Mouse (Mus musculus): ENCODE results near the gene Mnt.

Gene Mnt

DNA sequence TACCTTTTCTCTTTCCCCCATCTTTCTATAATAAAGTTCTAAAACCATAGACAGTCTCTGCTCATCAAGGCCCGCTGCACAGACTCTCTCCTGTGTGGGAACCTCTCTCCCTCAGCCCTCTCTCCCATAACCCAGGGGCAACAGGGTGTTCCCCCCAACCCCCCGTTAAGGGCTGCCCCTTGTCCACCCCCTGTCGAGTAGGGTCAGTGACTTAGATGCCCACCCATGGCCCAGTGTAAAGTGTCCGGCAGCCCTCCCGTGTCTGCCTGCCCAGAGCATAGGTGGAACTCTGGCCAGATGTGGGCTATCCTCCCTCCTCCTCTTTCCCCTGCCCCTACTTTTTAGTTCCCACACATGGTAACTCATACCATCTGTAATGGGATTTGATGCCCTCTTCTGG is 19.2 kb upstream of the Mnt start:
- H3K9me3 ChIP-seq (ENCODE audit: low read length): no peaks in the 10 kb centered on the region
- H3K4me3 ChIP-seq (replicated peaks; ENCODE audit: low read length): no peak overlapping the region
- H3K27me3 ChIP-seq (ENCODE audit: insufficient read depth, low read length): no peaks in the 10 kb centered on the region
- peaks cover 16% of the 10 kb centered on the region for H3K4me1 ChIP-seq (replicated peaks; ENCODE audit: low read depth, low read length)
- TF ChIP-seq CTCF (conservative IDR thresholded peaks at IDR 0.05; ENCODE audit: low read length) (no peak), NANOG (IDR thresholded peaks at IDR 0.05; ENCODE audit: borderline replicate concordance, low read length) (no peak), POU5F1 (IDR thresholded peaks at IDR 0.05; ENCODE audit: borderline replicate concordance, low read length) (no peak)
- peaks cover 72% of the 10 kb centered on the region for H3K36me3 ChIP-seq (ENCODE audit: insufficient read depth, low read length)

DNA sequence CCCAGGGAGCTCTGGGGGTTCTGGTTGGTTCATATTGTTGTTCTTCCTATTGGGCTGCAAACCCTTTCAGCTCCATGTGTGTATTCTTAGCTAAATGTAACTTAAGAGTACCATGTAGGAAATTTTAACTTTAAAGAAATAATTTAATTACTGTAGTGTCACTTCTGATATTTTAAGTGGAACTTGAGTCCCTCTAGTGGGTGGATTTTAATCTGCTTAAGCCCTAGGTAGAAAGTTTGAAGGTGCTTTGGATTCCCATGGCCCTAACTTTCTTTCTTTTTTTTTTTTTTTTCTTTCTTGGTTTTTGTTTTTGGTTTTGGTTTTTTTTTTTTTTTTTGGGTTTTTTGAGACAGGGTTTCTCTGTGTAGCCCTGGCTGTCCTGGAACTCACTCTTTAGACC is 14.9 kb upstream of the Mnt start:
- no peaks in the 10 kb centered on the region for H3K27me3 ChIP-seq (ENCODE audit: insufficient read depth, low read length)
- H3K4me1 ChIP-seq (replicated peaks; ENCODE audit: low read depth, low read length): peaks cover 9% of the 10 kb centered on the region; the same call in 1 of the 2 replicates
- H3K4me3 ChIP-seq (replicated peaks; ENCODE audit: low read length): no peak overlapping the region
- H3K36me3 ChIP-seq (ENCODE audit: insufficient read depth, low read length): peaks cover 77% of the 10 kb centered on the region
- no peaks in the 10 kb centered on the region for H3K9me3 ChIP-seq (ENCODE audit: low read length)
- TF ChIP-seq POU5F1 (IDR thresholded peaks at IDR 0.05; ENCODE audit: borderline replicate concordance, low read length) (no peak), NANOG (IDR thresholded peaks at IDR 0.05; ENCODE audit: borderline replicate concordance, low read length) (no peak), CTCF (conservative IDR thresholded peaks at IDR 0.05; ENCODE audit: low read length) (no peak)

- H3K36me3 ChIP-seq (ENCODE audit: insufficient read depth, low read length): peaks cover 95% of the 10 kb centered on the region
- H3K27me3 ChIP-seq (ENCODE audit: insufficient read depth, low read length): no peaks in the 10 kb centered on the region
- no peak overlapping the region for H3K4me3 ChIP-seq (replicated peaks; ENCODE audit: low read length)
- TF ChIP-seq NANOG (IDR thresholded peaks at IDR 0.05; ENCODE audit: borderline replicate concordance, low read length) (no peak), POU5F1 (IDR thresholded peaks at IDR 0.05; ENCODE audit: borderline replicate concordance, low read length) (no peak), CTCF (conservative IDR thresholded peaks at IDR 0.05; ENCODE audit: low read length) (no peak)
- no peaks in the 10 kb centered on the region for H3K9me3 ChIP-seq (ENCODE audit: low read length)
- peaks cover 44% of the 10 kb centered on the region for H3K4me1 ChIP-seq (replicated peaks; ENCODE audit: low read depth, low read length)
Measured at GRCm38 (mm10) chr11:74820921-74821320, 9.8 kb upstream of the Mnt start.

DNA sequence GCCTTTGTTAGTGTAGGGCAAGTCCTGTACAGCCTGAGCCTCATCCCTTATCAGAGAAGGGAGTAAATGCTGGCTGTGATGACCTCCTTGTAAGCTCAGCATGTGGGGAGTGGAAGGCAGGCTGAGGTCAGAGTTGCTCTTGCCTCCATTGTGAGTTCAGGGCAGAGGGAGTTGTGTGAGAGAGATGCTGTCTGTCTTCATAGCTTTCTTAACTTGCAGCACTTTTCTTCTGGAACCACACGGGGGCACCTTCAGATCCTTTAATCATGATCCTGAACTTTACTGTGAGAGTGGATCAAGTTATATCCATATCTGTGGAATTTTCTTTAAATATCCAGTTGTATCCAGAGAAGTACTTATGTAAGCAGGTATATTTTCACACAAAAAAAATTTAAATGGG is 9.3 kb upstream of the Mnt start:
- Histone ChIP-seq H3K4me1 (replicated peaks; ENCODE audit: low read depth, low read length) (peaks cover 49% of the 10 kb centered on the region), H3K4me3 (replicated peaks; ENCODE audit: low read length) (no peak overlapping the region), H3K36me3 (ENCODE audit: insufficient read depth, low read length) (peaks cover 90% of the 10 kb centered on the region), H3K27me3 (ENCODE audit: insufficient read depth, low read length) (no peaks in the 10 kb centered on the region), H3K9me3 (ENCODE audit: low read length) (no peaks in the 10 kb centered on the region)
- TF ChIP-seq CTCF (conservative IDR thresholded peaks at IDR 0.05; ENCODE audit: low read length) (0 out of 2 replicates have a peak, but pooled peaks have one; percentile 11), NANOG (IDR thresholded peaks at IDR 0.05; ENCODE audit: borderline replicate concordance, low read length) (no peak)

DNA sequence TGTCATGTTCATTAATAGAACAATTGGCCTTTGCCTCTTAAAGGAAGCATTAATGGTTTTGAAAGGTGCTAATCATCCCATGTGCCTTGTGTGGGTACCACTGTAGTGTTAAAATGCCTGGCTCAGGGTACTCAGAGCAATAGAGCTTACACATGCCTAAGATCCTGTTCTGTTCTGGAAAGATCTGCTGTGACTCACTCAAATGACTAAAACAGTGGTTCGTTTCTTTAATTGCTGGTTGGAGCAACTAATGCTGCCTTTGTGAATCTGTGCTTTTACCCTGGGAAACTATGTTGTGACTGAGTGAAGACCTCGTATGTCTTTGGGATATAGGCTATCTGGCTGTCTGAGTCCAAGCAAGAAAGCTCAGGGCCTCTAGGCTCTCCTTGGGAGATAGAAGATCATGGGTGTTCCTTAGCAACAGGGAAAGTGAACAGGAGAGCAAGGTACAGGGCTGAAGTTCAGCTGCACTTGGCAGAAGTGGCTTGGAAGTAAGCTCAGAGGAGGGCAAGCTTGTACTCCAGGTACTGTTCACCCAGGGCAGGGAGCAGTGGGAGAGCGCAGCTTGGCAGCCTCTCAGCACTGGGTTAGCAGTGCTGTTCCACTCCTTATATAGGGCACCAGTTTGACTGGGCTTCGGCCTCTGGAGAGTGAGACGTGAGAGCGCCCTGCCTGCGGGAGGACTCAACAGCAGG is 7.8 kb upstream of the Mnt start:
- no peaks in the 10 kb centered on the region for H3K27me3 ChIP-seq (ENCODE audit: insufficient read depth, low read length)
- peaks cover 89% of the 10 kb centered on the region for H3K36me3 ChIP-seq (ENCODE audit: insufficient read depth, low read length)
- H3K9me3 ChIP-seq (ENCODE audit: low read length): no peaks in the 10 kb centered on the region
- TF ChIP-seq CTCF (conservative IDR thresholded peaks at IDR 0.05; ENCODE audit: low read length): no peak
- no peak for TF ChIP-seq POU5F1 (IDR thresholded peaks at IDR 0.05; ENCODE audit: borderline replicate concordance, low read length)
- TF ChIP-seq NANOG (IDR thresholded peaks at IDR 0.05; ENCODE audit: borderline replicate concordance, low read length): no peak
- no peak overlapping the region for H3K4me3 ChIP-seq (replicated peaks; ENCODE audit: low read length)
- H3K4me1 ChIP-seq (replicated peaks; ENCODE audit: low read depth, low read length): peaks cover 58% of the 10 kb centered on the region

GRCm38 (mm10) chr11:74826151-74826550 is 4.6 kb upstream of the Mnt start:
- Histone ChIP-seq H3K27me3 (ENCODE audit: insufficient read depth, low read length) (no peaks in the 10 kb centered on the region), H3K36me3 (ENCODE audit: insufficient read depth, low read length) (peaks cover 63% of the 10 kb centered on the region), H3K9me3 (ENCODE audit: low read length) (no peaks in the 10 kb centered on the region), H3K4me1 (replicated peaks; ENCODE audit: low read depth, low read length) (peaks cover 72% of the 10 kb centered on the region), H3K4me3 (replicated peaks; ENCODE audit: low read length) (no peak overlapping the region)
- TF ChIP-seq NANOG (IDR thresholded peaks at IDR 0.05; ENCODE audit: borderline replicate concordance, low read length) (no peak), POU5F1 (IDR thresholded peaks at IDR 0.05; ENCODE audit: borderline replicate concordance, low read length) (no peak), CTCF (conservative IDR thresholded peaks at IDR 0.05; ENCODE audit: low read length) (no peak)

DNA sequence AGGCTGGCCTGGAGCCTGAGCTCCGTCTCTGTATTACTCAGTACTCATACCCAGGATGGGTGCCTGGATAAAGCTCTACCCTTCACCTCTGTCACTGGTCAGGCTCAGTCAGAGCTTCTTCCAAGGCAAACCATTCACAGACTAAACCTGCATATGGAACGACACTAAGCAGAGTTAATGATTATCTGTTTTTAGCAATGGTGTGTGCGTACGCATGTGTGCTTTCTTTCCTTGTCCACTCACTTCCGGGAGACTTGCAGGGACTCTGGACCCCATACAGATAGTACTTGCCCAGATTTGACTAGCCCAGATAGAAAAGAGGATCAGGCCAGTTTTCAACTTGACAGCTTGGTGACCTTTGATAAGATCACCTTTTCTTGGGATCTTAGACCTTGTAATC is 4.0 kb upstream of the Mnt start:
- H3K27me3 ChIP-seq (ENCODE audit: insufficient read depth, low read length): no peaks in the 10 kb centered on the region
- peaks cover 57% of the 10 kb centered on the region for H3K36me3 ChIP-seq (ENCODE audit: insufficient read depth, low read length)
- TF ChIP-seq CTCF (conservative IDR thresholded peaks at IDR 0.05; ENCODE audit: low read length) (no peak), POU5F1 (IDR thresholded peaks at IDR 0.05; ENCODE audit: borderline replicate concordance, low read length) (no peak), NANOG (IDR thresholded peaks at IDR 0.05; ENCODE audit: borderline replicate concordance, low read length) (no peak)
- no peak overlapping the region for H3K4me3 ChIP-seq (replicated peaks; ENCODE audit: low read length)
- peaks cover 68% of the 10 kb centered on the region for H3K4me1 ChIP-seq (replicated peaks; ENCODE audit: low read depth, low read length)
- no peaks in the 10 kb centered on the region for H3K9me3 ChIP-seq (ENCODE audit: low read length)

DNA sequence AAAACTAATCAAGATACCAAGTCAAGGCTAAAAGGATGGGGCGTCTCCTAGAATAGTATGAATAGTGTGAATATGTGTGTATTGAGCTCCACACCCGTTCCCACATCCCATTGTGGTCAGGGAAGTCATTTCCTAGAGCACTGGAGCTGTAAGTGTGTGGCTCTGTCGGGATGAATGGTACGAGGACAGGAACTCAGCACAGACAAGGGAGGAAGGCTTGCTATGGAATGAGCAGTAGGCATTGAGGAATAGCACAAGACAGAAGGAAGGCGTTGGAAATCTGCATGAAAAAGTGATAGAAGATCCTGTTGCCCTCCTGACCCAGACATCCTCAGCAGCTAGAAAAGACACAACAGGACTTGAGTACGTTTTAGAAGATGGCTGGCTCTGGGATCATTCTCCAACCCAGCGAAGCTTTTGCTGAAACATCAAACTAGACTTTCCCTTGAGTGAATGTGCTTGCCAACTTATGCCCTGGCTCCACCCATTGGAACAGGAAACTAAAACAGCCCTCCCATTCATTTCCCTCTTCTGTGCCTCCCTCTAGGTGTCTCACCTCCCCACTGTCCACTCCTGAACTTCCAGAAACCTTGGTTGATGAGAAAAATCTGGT is 2.8 kb upstream of the Mnt start:
- 0 out of 2 replicates have a peak overlapping the region, but pooled peaks have one; percentile 17 for H3K4me3 ChIP-seq (replicated peaks; ENCODE audit: low read length)
- no peaks in the 10 kb centered on the region for H3K9me3 ChIP-seq (ENCODE audit: low read length)
- no peaks in the 10 kb centered on the region for H3K27me3 ChIP-seq (ENCODE audit: insufficient read depth, low read length)
- peaks cover 66% of the 10 kb centered on the region for H3K4me1 ChIP-seq (replicated peaks; ENCODE audit: low read depth, low read length)
- H3K36me3 ChIP-seq (ENCODE audit: insufficient read depth, low read length): peaks cover 45% of the 10 kb centered on the region
- TF ChIP-seq POU5F1 (IDR thresholded peaks at IDR 0.05; ENCODE audit: borderline replicate concordance, low read length): no peak
- TF ChIP-seq CTCF (conservative IDR thresholded peaks at IDR 0.05; ENCODE audit: low read length): no peak

Measured in E14TG2a.4 (cell line).